Mouse (Mus musculus) thymus, postnatal 10 days (tissue): Measurements from ENCODE around the gene Sorcs2.

ENCODE experiments used
- DNase-seq, 2 experiments: peaks; one replicate each; pipeline ENCODE4 v3.0.0; 2021; ENCODE audit warnings: low spot score in 2 of 2

Sorcs2 gene

DNA sequence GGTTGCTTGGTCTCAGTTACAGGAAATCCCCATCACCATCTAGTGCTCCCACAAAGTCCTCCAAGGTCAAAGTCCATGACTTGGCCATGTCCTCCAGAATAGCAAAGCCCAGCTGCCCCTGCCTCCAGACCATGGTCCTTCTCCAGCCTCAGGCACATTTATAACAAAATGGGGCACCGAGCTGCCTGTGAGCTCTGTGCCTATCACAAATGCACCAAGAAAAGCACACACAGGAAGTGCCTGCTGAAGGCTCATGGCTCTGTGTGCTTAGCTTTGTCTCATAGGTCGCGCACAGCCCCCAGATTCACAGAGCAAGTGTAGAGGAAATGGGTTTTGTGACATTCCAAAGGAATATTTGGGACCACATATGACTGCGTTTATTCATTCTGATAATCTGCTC lies 39.8 kb downstream of the Sorcs2 start:
- DNase-seq: no peak

- no peak for DNase-seq
These were observed 41.3 kb downstream of the Sorcs2 start for GRCm38 (mm10) chr5:36356659-36357058.

- no peak for DNase-seq
These were observed 42.3 kb downstream of the Sorcs2 start for GRCm38 (mm10) chr5:36355683-36356082.

- no peak for DNase-seq
These were observed 44.3 kb downstream of the Sorcs2 start for GRCm38 (mm10) chr5:36353679-36354078.

GRCm38 (mm10) chr5:36353194-36353593 lies 44.7 kb downstream of the Sorcs2 start:
- DNase-seq: no peak

GRCm38 (mm10) chr5:36346698-36347097 lies 51.2 kb downstream of the Sorcs2 start:
- DNase-seq: no peak

GRCm38 (mm10) chr5:36339283-36339682 lies 58.7 kb downstream of the Sorcs2 start:
- DNase-seq: no peak

DNA sequence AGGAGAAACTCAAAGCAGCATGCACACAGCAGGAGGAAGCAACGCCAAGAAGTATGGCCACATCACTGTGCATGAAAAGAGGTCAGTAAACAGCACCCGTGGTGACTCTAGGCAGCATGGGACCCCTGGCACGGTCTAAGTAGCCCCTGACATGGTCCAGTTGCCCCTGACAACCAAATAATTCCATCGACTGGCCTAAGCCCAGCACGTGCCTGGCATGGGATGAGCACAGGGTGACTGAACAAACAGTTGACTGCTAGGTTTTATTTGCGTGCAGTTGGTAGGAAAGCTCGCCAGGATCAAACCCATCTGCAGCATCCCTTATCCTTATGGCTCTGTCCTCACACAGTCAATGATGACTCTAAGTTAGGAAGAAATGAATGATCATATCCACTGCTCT lies 61.7 kb downstream of the Sorcs2 start:
- no peak for DNase-seq

DNA sequence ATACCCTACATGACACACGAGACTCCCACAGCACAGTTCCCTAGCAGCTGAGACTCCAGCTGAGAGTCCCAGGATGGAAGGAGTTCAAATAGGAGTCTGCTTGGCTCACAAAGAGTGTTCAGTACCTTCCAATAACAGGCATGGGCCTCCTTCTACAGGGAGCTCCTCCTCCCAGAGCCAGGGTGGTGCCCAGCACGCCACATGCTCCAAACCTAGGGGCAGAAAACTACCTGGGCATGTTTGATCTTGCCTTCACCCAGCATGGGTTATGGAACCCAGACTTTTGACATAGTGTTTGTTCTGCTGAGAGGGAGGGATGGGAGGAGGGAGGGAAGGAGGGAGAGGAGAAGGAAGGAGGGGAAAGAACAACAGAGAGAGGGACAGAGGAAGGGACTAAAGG lies 62.3 kb downstream of the Sorcs2 start:
- no peak for DNase-seq

- no peak for DNase-seq
These were observed 63.7 kb downstream of the Sorcs2 start for GRCm38 (mm10) chr5:36334227-36334626.

DNA sequence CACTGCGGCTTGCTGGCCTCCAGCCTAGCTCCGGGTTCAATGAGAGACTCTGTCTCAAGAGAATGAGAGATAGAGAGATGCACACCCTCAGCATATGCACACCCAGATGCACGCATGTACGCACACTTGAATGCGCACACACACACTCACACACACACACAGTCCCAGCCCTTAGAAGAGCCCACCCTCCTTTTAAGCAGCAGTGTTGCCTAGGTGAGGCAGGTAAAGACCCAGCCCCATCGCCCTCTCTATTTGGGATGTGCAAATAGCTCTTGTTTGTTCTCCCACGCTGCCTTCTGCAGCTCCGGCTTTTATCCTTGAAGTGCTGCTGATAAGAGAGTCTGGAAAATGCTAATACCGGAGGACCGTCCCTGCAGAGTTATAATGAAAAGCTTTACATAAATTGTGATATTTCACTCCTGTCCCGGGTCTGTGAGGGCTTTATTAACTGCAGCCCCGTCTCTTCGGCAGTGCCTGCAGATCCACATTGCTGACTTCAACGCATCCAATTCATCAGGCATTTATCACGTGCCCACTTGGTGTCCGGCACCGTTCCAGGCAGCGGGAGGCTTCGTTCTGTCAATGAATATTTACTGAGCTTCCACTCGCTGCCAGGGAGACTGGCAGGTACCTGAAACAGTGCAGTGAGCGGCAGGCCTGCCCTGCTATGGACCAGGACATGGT lies 67.3 kb downstream of the Sorcs2 start:
- no peak for DNase-seq

DNA sequence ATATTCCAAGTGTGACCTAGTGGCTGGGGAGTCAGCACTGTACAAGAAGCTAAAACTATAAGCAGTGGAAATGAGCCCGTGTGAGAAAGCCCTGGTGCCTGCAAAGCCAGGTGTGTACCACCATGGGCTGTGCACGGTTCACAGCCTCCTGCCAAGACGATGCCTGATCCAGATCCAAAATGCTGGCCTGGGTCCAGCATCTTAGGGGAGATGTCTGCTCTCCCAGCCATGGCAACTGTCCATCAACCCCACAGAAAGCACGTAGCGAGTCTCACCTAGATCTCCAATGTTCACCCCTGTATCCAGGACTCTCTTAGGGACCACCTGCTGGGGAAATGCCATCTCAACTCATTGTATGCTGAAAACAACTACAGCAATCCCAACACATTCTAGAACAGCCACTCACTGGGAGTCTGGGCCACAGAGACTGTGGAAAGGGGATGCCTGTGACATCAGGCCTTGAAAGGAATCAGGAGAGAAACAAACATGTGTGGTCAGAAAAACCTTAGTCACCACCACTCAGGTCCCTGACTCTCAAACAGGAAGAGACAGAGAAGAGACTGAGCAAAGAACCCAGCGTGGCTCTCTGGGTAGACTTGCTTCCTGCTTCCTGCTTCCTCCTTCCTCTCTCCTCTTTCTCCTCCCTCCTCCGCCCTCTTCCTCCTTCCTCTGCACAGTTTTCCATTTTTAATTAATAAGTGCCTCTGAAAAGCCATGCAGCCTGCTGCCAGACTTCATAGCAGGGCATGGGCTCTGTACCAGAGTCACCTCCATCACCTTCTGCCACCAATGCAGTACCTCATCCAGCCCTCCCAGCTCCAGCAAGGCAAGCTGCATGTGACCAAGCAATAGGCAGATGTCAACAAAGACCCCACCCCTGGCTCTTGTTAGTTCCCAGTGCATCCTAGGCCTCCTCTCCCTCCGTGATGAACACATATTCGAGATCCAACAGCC lies 71.6 kb downstream of the Sorcs2 start:
- DNase-seq: no peak

DNA sequence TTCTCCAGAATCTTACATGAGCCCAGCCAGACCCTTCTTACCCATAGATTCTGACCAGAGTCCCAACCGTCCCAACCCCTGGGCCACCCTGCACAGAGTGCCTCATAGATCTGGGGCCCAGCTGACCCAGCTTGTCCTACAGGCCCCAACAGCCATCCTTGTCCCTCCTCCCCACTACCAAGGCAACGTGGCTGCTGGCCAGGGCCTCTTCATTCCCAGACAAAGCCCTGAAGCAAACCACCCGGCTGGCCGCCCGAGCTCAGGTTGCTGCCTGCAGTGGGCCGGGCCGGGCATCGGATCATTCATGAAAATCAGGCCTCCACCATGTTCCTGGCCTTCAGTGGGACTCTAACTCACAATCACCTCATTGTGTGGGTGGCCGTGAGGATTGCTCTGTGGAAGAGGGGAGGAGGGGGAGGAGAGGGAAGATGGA lies 73.8 kb downstream of the Sorcs2 start:
- DNase-seq: no peak

DNA sequence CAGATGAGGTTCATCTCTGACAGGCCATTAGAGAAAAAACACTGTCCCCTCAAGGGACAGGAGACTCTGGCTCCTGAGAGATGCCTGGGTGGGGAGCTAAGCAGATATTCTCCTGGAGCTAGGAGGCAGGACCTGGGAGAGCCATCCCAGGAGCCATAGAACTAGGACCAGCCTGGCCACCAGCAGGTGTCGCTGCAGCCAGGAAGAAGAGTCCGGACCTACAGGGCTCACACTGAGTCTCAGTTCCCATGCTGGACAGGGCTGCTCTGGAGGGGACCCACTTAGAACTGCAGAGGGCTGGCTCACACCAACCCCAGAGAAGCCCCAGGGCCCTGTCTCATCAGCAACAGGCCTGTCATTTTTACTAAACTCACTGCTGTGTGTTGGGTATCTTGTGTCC lies 74.4 kb downstream of the Sorcs2 start:
- DNase-seq: peak; percentile 40 to 81

DNA sequence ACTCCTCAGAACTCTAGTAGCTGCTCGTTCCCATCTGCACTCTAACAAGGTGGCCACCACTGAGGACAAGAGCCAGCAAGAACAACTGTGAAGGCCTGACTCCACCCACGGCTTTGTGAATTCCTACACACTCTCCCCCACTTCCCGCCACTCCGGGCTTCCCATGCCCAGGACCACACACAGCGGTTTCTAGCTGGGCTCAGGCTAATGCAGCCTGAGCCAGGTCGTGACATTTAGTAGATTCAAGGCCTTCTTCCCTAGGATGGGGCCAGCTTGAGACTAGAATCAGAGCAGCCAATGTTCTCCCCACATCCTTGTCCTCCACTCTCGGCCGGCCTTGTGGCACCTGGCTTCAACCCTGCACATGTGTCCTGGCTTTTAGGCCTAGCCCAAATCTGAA lies 76.4 kb downstream of the Sorcs2 start:
- DNase-seq: no peak

DNA sequence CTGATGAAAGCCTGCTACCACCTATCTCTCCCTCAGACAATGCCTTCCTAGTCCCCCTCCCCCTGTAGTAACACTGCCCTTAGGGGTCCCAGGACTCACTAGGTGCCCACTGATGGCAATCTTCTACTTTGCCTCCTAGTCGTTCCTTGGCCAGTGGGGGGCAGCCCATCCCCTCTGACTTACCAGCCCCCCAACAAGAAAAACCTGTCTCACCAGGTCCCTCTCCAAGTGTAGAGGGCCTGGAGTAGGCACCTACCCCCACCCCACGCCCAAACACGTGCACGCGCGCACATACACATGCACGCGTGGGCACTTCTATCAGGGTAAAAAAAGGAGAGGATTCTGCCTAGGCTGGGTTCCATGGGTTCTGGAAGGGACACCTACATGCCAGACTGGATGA lies 77.3 kb downstream of the Sorcs2 start:
- DNase-seq: no peak

DNA sequence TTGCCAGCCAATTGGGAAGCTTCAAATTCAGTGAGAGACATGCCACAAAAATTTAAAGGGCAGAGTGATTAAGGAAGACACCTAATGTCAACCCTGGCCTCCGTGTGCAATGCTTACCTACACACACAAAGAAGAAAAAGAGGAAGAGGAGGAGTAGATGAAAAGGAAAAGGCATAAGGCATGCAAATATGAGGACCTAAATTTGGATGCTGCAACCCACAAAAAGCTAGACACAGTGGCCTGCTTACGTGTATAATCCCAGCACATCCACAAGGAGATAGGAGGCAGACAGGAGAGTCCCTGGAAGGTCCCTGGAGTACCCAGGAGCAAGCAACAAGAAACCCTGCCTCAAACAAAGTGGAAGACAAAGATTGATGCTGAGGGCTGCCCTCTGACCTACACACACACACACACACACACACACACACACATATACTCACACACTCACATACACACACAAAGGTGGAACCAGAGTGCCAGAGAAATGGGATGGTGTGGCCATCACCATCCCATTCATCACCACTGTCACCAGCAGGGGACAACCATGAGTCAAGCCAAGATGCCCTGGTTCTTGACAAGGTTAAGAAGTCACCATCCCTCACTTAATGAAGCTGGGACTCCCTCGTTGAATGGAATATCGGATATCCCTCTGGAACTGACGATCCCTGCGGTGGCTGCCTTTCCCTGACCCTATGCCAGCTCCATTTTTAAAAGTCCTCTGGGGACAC lies 80.1 kb downstream of the Sorcs2 start:
- no peak for DNase-seq

GRCm38 (mm10) chr5:36315106-36315505 lies 82.8 kb downstream of the Sorcs2 start:
- DNase-seq: no peak

- no peak for DNase-seq
These were observed 84.4 kb downstream of the Sorcs2 start for GRCm38 (mm10) chr5:36313353-36314079.

DNA sequence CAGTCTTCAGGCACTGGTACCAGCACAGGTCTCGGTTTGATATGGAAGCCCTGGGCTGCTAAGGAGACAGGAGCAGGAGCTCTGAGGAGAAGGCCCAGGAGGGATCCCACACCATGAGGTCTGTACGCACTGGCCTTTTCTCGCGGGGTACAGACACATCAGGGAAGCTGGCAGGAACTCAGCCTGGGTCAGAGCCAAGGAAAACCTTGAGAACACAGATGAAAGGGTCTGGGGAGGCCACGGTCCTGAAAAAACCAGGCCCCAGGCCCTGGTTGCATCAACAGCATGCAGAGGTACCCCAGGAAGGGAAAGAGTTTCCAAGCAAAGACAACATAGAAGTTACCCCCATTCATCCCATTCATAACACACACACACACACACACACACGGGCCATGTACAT lies 85.0 kb downstream of the Sorcs2 start:
- DNase-seq: no peak

DNA sequence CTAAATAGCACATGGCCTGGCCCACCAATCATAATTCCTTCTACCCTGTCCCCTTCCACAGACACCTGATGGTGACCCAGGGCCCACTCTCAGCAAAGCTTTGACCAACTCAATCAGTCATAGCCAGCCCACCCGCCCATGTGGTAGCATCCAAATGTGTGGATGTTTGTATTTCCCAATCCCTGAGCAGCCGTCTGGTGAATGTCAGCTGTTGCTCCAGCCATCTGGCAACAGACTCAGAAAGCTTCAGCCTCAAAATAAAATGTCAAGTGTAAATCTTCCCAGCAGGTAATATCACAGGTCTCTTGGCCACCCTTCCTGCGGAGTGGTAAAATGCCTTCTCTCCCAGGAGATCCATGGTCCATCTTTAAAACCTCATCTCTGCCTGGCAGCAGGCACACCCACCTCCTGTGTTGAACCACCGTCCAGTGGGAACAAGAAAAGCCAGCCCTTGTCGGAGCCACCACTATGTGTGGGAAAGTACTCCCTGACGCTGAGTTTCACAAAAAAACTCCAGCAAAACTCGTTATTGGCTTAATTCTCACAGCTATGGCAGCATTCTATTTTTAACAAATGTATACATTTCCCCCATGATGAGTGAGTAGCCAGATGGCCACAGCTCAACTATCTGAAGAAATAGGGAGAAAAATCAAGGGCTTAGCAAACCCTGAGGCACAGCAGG lies 93.5 kb downstream of the Sorcs2 start:
- no peak for DNase-seq
